Mouse (Mus musculus): ENCODE measurements around the gene Sertad1. TPM values are rescaled to one million over a fixed set of nuclear protein-coding genes. Genes with fewer than 3 reads are reported as not detected.
A peak's percentile ranks its signal among the peaks of the same experiment; 100 is the strongest.

Sertad1 gene
- polyA plus RNA-seq, 1 experiment from 2014 or later, result 35.6 TPM

GRCm38 (mm10) chr7:27506765-27507370 lies 20.2 kb downstream of the Sertad1 start:
- Histone ChIP-seq H3K4me3 (ENCODE audit: low read length) (peak overlapping the region; percentile 50), H3K27me3 (ENCODE audit: control insufficient read depth, insufficient read depth, low read length) (no peaks in the 10 kb centered on the region), H3K4me2 (replicated peaks; ENCODE audit: low read depth, low read length) (peak overlapping the region; percentile 65), H3K27ac (ENCODE audit: low read depth, low read length) (peak overlapping the region; percentile 99), H3K9me3 (ENCODE audit: control insufficient read depth, low read length) (no peaks in the 10 kb centered on the region), H3K4me1 (ENCODE audit: control insufficient read depth, insufficient read depth, low read length) (peaks cover 8% of the 10 kb centered on the region), H3K36me3 (ENCODE audit: control insufficient read depth, insufficient read depth, low read length) (no peaks in the 10 kb centered on the region), H3K9ac (ENCODE audit: low read depth, low read length) (peak overlapping the region; percentile 72; the same call in 1 of the 2 replicates)
- no peak for ATAC-seq (ENCODE audit: low FRiP score, low TSS enrichment)
- WGBS, result 45% methylated on average over 9 of the region's 9 CpGs

- peaks cover 8% of the 10 kb centered on the region for H3K4me1 ChIP-seq (ENCODE audit: control insufficient read depth, insufficient read depth, low read length)
- peak overlapping the region; percentile 72 for H3K9ac ChIP-seq (ENCODE audit: low read depth, low read length)
- peak overlapping the region; percentile 50 for H3K4me3 ChIP-seq (ENCODE audit: low read length)
- ATAC-seq (ENCODE audit: low FRiP score, low TSS enrichment), result peak; percentile 94
- H3K9me3 ChIP-seq (ENCODE audit: control insufficient read depth, low read length), result no peaks in the 10 kb centered on the region
- WGBS, result under 1% methylated on average over 53 of the region's 54 CpGs
- peak overlapping the region; percentile 99 for H3K27ac ChIP-seq (ENCODE audit: low read depth, low read length)
- H3K27me3 ChIP-seq (ENCODE audit: control insufficient read depth, insufficient read depth, low read length), result no peaks in the 10 kb centered on the region
- H3K36me3 ChIP-seq (ENCODE audit: control insufficient read depth, insufficient read depth, low read length), result no peaks in the 10 kb centered on the region
- peak overlapping the region; percentile 65 for H3K4me2 ChIP-seq (replicated peaks; ENCODE audit: low read depth, low read length)
Measured at GRCm38 (mm10) chr7:27507711-27508647, 21.3 kb downstream of the Sertad1 start.

- no peaks in the 10 kb centered on the region for H3K9me3 ChIP-seq (ENCODE audit: control insufficient read depth, low read length)
- H3K4me1 ChIP-seq (ENCODE audit: control insufficient read depth, insufficient read depth, low read length), result peaks cover 8% of the 10 kb centered on the region
- H3K27me3 ChIP-seq (ENCODE audit: control insufficient read depth, insufficient read depth, low read length), result no peaks in the 10 kb centered on the region
- 22% methylated on average over 6 of the region's 6 CpGs for WGBS
- no peak overlapping the region; the same call in 1 of the 2 replicates for H3K9ac ChIP-seq (ENCODE audit: low read depth, low read length)
- peak overlapping the region; percentile 50 for H3K4me3 ChIP-seq (ENCODE audit: low read length)
- ATAC-seq (ENCODE audit: low FRiP score, low TSS enrichment), result peak; percentile 40
- no peaks in the 10 kb centered on the region for H3K36me3 ChIP-seq (ENCODE audit: control insufficient read depth, insufficient read depth, low read length)
- peak overlapping the region; percentile 65 for H3K4me2 ChIP-seq (replicated peaks; ENCODE audit: low read depth, low read length)
- peak overlapping the region; percentile 80; the same call in 1 of the 2 replicates for H3K27ac ChIP-seq (ENCODE audit: low read depth, low read length)
Measured at GRCm38 (mm10) chr7:27508648-27509005, 21.9 kb downstream of the Sertad1 start.

- Histone ChIP-seq H3K9me3 (ENCODE audit: control insufficient read depth, low read length) (no peaks in the 10 kb centered on the region), H3K4me1 (ENCODE audit: control insufficient read depth, insufficient read depth, low read length) (peaks cover 8% of the 10 kb centered on the region), H3K4me2 (replicated peaks; ENCODE audit: low read depth, low read length) (no peak overlapping the region), H3K36me3 (ENCODE audit: control insufficient read depth, insufficient read depth, low read length) (no peaks in the 10 kb centered on the region), H3K27me3 (ENCODE audit: control insufficient read depth, insufficient read depth, low read length) (no peaks in the 10 kb centered on the region), H3K27ac (ENCODE audit: low read depth, low read length) (no peak overlapping the region), H3K4me3 (ENCODE audit: low read length) (no peak overlapping the region), H3K9ac (ENCODE audit: low read depth, low read length) (no peak overlapping the region)
- ATAC-seq (ENCODE audit: low FRiP score, low TSS enrichment), result no peak
- WGBS, result 91% methylated on average over 2 of the region's 2 CpGs
Measured at GRCm38 (mm10) chr7:27510809-27511208, 24.1 kb downstream of the Sertad1 start.

GRCm38 (mm10) chr7:27514961-27515360 lies 28.3 kb downstream of the Sertad1 start:
- peaks cover 6% of the 10 kb centered on the region; the same call in 1 of the 2 replicates for H3K36me3 ChIP-seq (ENCODE audit: control insufficient read depth, insufficient read depth, low read length)
- no peak overlapping the region for H3K9ac ChIP-seq (ENCODE audit: low read depth, low read length)
- 63% methylated on average over 9 of the region's 9 CpGs for WGBS
- H3K4me3 ChIP-seq (ENCODE audit: low read length), result no peak overlapping the region
- no peak overlapping the region for H3K27ac ChIP-seq (ENCODE audit: low read depth, low read length)
- ATAC-seq (ENCODE audit: low FRiP score, low TSS enrichment), result no peak
- no peaks in the 10 kb centered on the region for H3K27me3 ChIP-seq (ENCODE audit: control insufficient read depth, insufficient read depth, low read length)
- H3K4me2 ChIP-seq (replicated peaks; ENCODE audit: low read depth, low read length), result no peak overlapping the region
- H3K9me3 ChIP-seq (ENCODE audit: control insufficient read depth, low read length), result peaks cover 4% of the 10 kb centered on the region; the same call in 1 of the 2 replicates
- no peaks in the 10 kb centered on the region for H3K4me1 ChIP-seq (ENCODE audit: control insufficient read depth, insufficient read depth, low read length)

GRCm38 (mm10) chr7:27518314-27518713 lies 31.6 kb downstream of the Sertad1 start:
- Histone ChIP-seq H3K4me3 (ENCODE audit: low read length) (no peak overlapping the region), H3K9ac (ENCODE audit: low read depth, low read length) (no peak overlapping the region), H3K27me3 (ENCODE audit: control insufficient read depth, insufficient read depth, low read length) (no peaks in the 10 kb centered on the region), H3K36me3 (ENCODE audit: control insufficient read depth, insufficient read depth, low read length) (peaks cover 6% of the 10 kb centered on the region; the same call in 1 of the 2 replicates), H3K9me3 (ENCODE audit: control insufficient read depth, low read length) (peaks cover 4% of the 10 kb centered on the region; the same call in 1 of the 2 replicates), H3K27ac (ENCODE audit: low read depth, low read length) (no peak overlapping the region), H3K4me1 (ENCODE audit: control insufficient read depth, insufficient read depth, low read length) (no peaks in the 10 kb centered on the region), H3K4me2 (replicated peaks; ENCODE audit: low read depth, low read length) (no peak overlapping the region)
- no peak for ATAC-seq (ENCODE audit: low FRiP score, low TSS enrichment)
- 87% methylated on average over 9 of the region's 9 CpGs for WGBS

- no peak for ATAC-seq (ENCODE audit: low FRiP score, low TSS enrichment)
- H3K27ac ChIP-seq (ENCODE audit: low read depth, low read length), result no peak overlapping the region
- H3K4me2 ChIP-seq (replicated peaks; ENCODE audit: low read depth, low read length), result no peak overlapping the region
- peaks cover 6% of the 10 kb centered on the region; the same call in 1 of the 2 replicates for H3K36me3 ChIP-seq (ENCODE audit: control insufficient read depth, insufficient read depth, low read length)
- no peak overlapping the region for H3K9ac ChIP-seq (ENCODE audit: low read depth, low read length)
- H3K4me3 ChIP-seq (ENCODE audit: low read length), result no peak overlapping the region
- no peaks in the 10 kb centered on the region for H3K27me3 ChIP-seq (ENCODE audit: control insufficient read depth, insufficient read depth, low read length)
- no peaks in the 10 kb centered on the region for H3K4me1 ChIP-seq (ENCODE audit: control insufficient read depth, insufficient read depth, low read length)
- H3K9me3 ChIP-seq (ENCODE audit: control insufficient read depth, low read length), result peaks cover 4% of the 10 kb centered on the region; the same call in 1 of the 2 replicates
Measured at GRCm38 (mm10) chr7:27520104-27520503, 33.4 kb downstream of the Sertad1 start.

GRCm38 (mm10) chr7:27520599-27520998 lies 33.9 kb downstream of the Sertad1 start:
- Histone ChIP-seq H3K9ac (ENCODE audit: low read depth, low read length) (no peak overlapping the region), H3K4me1 (ENCODE audit: control insufficient read depth, insufficient read depth, low read length) (no peaks in the 10 kb centered on the region), H3K9me3 (ENCODE audit: control insufficient read depth, low read length) (peaks cover 4% of the 10 kb centered on the region; the same call in 1 of the 2 replicates), H3K36me3 (ENCODE audit: control insufficient read depth, insufficient read depth, low read length) (peaks cover 6% of the 10 kb centered on the region; the same call in 1 of the 2 replicates), H3K4me3 (ENCODE audit: low read length) (no peak overlapping the region), H3K4me2 (replicated peaks; ENCODE audit: low read depth, low read length) (no peak overlapping the region), H3K27ac (ENCODE audit: low read depth, low read length) (no peak overlapping the region), H3K27me3 (ENCODE audit: control insufficient read depth, insufficient read depth, low read length) (no peaks in the 10 kb centered on the region)
- WGBS, result 73% methylated on average over 1 of the region's 1 CpGs
- no peak for ATAC-seq (ENCODE audit: low FRiP score, low TSS enrichment)

- no peak for ATAC-seq (ENCODE audit: low FRiP score, low TSS enrichment)
- H3K4me2 ChIP-seq (replicated peaks; ENCODE audit: low read depth, low read length), result no peak within 1 kb of the TSS
- WGBS, result 59% methylated on average over 5 of the region's 5 CpGs
- H3K9me3 ChIP-seq (ENCODE audit: control insufficient read depth, low read length), result peaks cover 4% of the 10 kb centered on the region; the same call in 1 of the 2 replicates
- no peak within 1 kb of the TSS for H3K4me3 ChIP-seq (ENCODE audit: low read length)
- no peak within 1 kb of the TSS for H3K9ac ChIP-seq (ENCODE audit: low read depth, low read length)
- H3K4me1 ChIP-seq (ENCODE audit: control insufficient read depth, insufficient read depth, low read length), result no peaks in the 10 kb centered on the region
- no peak within 1 kb of the TSS for H3K27ac ChIP-seq (ENCODE audit: low read depth, low read length)
- H3K36me3 ChIP-seq (ENCODE audit: control insufficient read depth, insufficient read depth, low read length), result no peaks in the 10 kb centered on the region
- H3K27me3 ChIP-seq (ENCODE audit: control insufficient read depth, insufficient read depth, low read length), result no peaks in the 10 kb centered on the region
Measured at GRCm38 (mm10) chr7:27522967-27523366, 36.3 kb downstream of the Sertad1 start, which contains the start of gene Hipk4. Gene Hipk4, plus strand, starts transcription at chr7:27523267.

Data from kidney, embryonic 14.5 days (tissue).